Mouse (Mus musculus): ENCODE data around the gene Haus7. TPM values are rescaled to one million over a fixed set of nuclear protein-coding genes. Genes with fewer than 3 reads are reported as not detected.

Gene Haus7
- total RNA-seq (2022), result 10 to 100 TPM in 3 of 4 experiments, 1 to 10 TPM in 1; 7.9 to 13.2 (median 11.8) TPM

- peak; percentile 74 to 92 for DNase-seq (ENCODE audit: low spot score in 2 of 2)
These were observed at the start of gene Haus7 for GRCm38 (mm10) chrX:73458877-73459392. Gene Haus7 (minus strand): TSS chrX:73459044.

GRCm38 (mm10) chrX:73506577-73506976, 47.7 kb upstream of the Haus7 start:
- no peak for DNase-seq (ENCODE audit: low spot score in 2 of 2)

GRCm38 (mm10) chrX:73505130-73505735, 46.4 kb upstream of the Haus7 start:
- DNase-seq (ENCODE audit: low spot score in 2 of 2), result no peak

GRCm38 (mm10) chrX:73496746-73497145, 37.9 kb upstream of the Haus7 start:
- DNase-seq (ENCODE audit: low spot score in 2 of 2), result no peak

- DNase-seq (ENCODE audit: low spot score in 2 of 2), result peak in 1 of 2 experiments; percentile 44
These were observed 34.7 kb upstream of the Haus7 start for GRCm38 (mm10) chrX:73493567-73493966.

GRCm38 (mm10) chrX:73490804-73491203, 32.0 kb upstream of the Haus7 start:
- DNase-seq (ENCODE audit: low spot score in 2 of 2), result no peak

GRCm38 (mm10) chrX:73490186-73490585, 31.3 kb upstream of the Haus7 start:
- DNase-seq (ENCODE audit: low spot score in 2 of 2), result no peak

- DNase-seq (ENCODE audit: low spot score in 2 of 2), result no peak
These were observed 28.1 kb upstream of the Haus7 start for GRCm38 (mm10) chrX:73486920-73487319.

- DNase-seq (ENCODE audit: low spot score in 2 of 2), result no peak
These were observed 26.0 kb upstream of the Haus7 start for GRCm38 (mm10) chrX:73484870-73485269.

GRCm38 (mm10) chrX:73484076-73484475, 25.2 kb upstream of the Haus7 start:
- no peak for DNase-seq (ENCODE audit: low spot score in 2 of 2)

GRCm38 (mm10) chrX:73483484-73483810, 24.6 kb upstream of the Haus7 start, which contains the start of gene Bgn:
Gene Bgn (plus strand): TSS chrX:73483602.
- DNase-seq (ENCODE audit: low spot score in 2 of 2), result no peak

- DNase-seq (ENCODE audit: low spot score in 2 of 2), result no peak
These were observed 24.0 kb upstream of the Haus7 start for GRCm38 (mm10) chrX:73482643-73483483.

- no peak for DNase-seq (ENCODE audit: low spot score in 2 of 2)
These were observed 21.5 kb upstream of the Haus7 start for GRCm38 (mm10) chrX:73480334-73480733.

GRCm38 (mm10) chrX:73479656-73480055, 20.8 kb upstream of the Haus7 start:
- DNase-seq (ENCODE audit: low spot score in 2 of 2), result no peak

GRCm38 (mm10) chrX:73477500-73477899, 18.7 kb upstream of the Haus7 start:
- DNase-seq (ENCODE audit: low spot score in 2 of 2), result no peak

GRCm38 (mm10) chrX:73476621-73477020, 17.8 kb upstream of the Haus7 start:
- no peak for DNase-seq (ENCODE audit: low spot score in 2 of 2)

- no peak for DNase-seq (ENCODE audit: low spot score in 2 of 2)
These were observed 16.9 kb upstream of the Haus7 start for GRCm38 (mm10) chrX:73475658-73476256.

GRCm38 (mm10) chrX:73474340-73475165, 15.7 kb upstream of the Haus7 start:
- DNase-seq (ENCODE audit: low spot score in 2 of 2), result no peak

GRCm38 (mm10) chrX:73471764-73472163, 12.9 kb upstream of the Haus7 start:
- no peak for DNase-seq (ENCODE audit: low spot score in 2 of 2)

- no peak for DNase-seq (ENCODE audit: low spot score in 2 of 2)
These were observed 9.9 kb upstream of the Haus7 start for GRCm38 (mm10) chrX:73468752-73469151.

- DNase-seq (ENCODE audit: low spot score in 2 of 2), result no peak
These were observed 9.5 kb upstream of the Haus7 start for GRCm38 (mm10) chrX:73468330-73468729.
